Mouse (Mus musculus) ZHBTc4 (cell line): ENCODE results near the gene Hist1h3d.
"Not testable (repeated sequence)": the region's sequence is repeated elsewhere in the genome, so short reads cannot be mapped to it uniquely, and the experiment has no call there.

Source experiments
- DNase-seq: peaks from one replicate; pipeline ENCODE4 v3.0.0-alpha.2; 2011; ENCODE audit warnings: low read depth, low spot score

Gene Hist1h3d

GRCm38 (mm10) chr13:23575271-23575851 is at the start of gene Hist1h3d:
Hist1h3d (plus strand) TSS chr13:23575763.
- DNase-seq = peak; percentile 86

- DNase-seq = peak; percentile 71
These were observed 49.7 kb upstream of the Hist1h3d start for GRCm38 (mm10) chr13:23525901-23526300.

GRCm38 (mm10) chr13:23526312-23526711 is 49.3 kb upstream of the Hist1h3d start:
- DNase-seq = peak; percentile 92

- no peak for DNase-seq
These were observed 46.6 kb upstream of the Hist1h3d start for GRCm38 (mm10) chr13:23529005-23529404.

GRCm38 (mm10) chr13:23529480-23530165 is 45.9 kb upstream of the Hist1h3d start:
- no peak for DNase-seq

GRCm38 (mm10) chr13:23530181-23530900 is 45.2 kb upstream of the Hist1h3d start:
- peak; percentile 64 for DNase-seq

- peak; percentile 98 for DNase-seq
These were observed 44.4 kb upstream of the Hist1h3d start, which contains the start of gene Hist1h4h for GRCm38 (mm10) chr13:23530901-23531875. Hist1h4h (plus strand) TSS chr13:23531050.

- no peak for DNase-seq
These were observed 43.1 kb upstream of the Hist1h3d start for GRCm38 (mm10) chr13:23532262-23533075.

- peak; percentile 90 for DNase-seq
These were observed 41.8 kb upstream of the Hist1h3d start, which contains the start of gene Hist1h2af for GRCm38 (mm10) chr13:23533560-23534367. Hist1h2af (plus strand) TSS chr13:23533906.

GRCm38 (mm10) chr13:23534368-23535131 is 41.0 kb upstream of the Hist1h3d start:
- peak; percentile 72 for DNase-seq

- DNase-seq = peak; percentile 98
These were observed 40.2 kb upstream of the Hist1h3d start, which contains the start of gene Hist1h3g for GRCm38 (mm10) chr13:23535137-23536075. Hist1h3g (plus strand) TSS chr13:23535422.

- no peak for DNase-seq
These were observed 39.3 kb upstream of the Hist1h3d start for GRCm38 (mm10) chr13:23536076-23536822.

- DNase-seq = no peak
These were observed 38.4 kb upstream of the Hist1h3d start for GRCm38 (mm10) chr13:23537006-23537710.

- DNase-seq = no peak
These were observed 37.3 kb upstream of the Hist1h3d start for GRCm38 (mm10) chr13:23538249-23538648.

GRCm38 (mm10) chr13:23539821-23540220 is 35.7 kb upstream of the Hist1h3d start:
- DNase-seq = not testable (repeated sequence)

- no peak for DNase-seq
These were observed 34.1 kb upstream of the Hist1h3d start for GRCm38 (mm10) chr13:23541497-23541896.
